Mouse (Mus musculus) cerebellum, postnatal 14 days (tissue): ENCODE data around the gene D7Ertd443e.

Source experiments
- DNase-seq, 2 experiments: peaks; one replicate each; pipeline ENCODE4 v3.0.0; 2021; ENCODE audit warnings: mixed read lengths in 2 of 2

D7Ertd443e gene

DNA sequence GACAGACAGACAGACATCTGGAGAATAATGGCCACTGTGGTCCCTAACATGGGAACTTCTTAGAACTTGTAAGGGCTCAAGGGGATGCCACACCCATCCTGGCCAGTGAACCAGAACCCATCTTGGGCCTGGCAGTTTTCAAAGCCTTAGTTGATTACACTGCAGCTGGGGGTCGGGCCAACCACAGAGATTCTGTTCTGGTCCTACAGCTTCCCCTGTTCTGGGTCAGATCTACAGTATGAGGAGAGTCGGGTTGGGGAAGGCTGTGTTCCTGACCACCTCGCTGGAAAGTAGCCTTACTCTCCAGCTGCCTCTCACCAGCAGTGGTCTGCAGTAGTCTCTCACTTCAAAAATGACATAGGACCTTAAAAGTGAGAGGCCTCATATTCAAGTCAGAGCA lies 159.2 kb downstream of the D7Ertd443e start:
- no peak for DNase-seq

DNA sequence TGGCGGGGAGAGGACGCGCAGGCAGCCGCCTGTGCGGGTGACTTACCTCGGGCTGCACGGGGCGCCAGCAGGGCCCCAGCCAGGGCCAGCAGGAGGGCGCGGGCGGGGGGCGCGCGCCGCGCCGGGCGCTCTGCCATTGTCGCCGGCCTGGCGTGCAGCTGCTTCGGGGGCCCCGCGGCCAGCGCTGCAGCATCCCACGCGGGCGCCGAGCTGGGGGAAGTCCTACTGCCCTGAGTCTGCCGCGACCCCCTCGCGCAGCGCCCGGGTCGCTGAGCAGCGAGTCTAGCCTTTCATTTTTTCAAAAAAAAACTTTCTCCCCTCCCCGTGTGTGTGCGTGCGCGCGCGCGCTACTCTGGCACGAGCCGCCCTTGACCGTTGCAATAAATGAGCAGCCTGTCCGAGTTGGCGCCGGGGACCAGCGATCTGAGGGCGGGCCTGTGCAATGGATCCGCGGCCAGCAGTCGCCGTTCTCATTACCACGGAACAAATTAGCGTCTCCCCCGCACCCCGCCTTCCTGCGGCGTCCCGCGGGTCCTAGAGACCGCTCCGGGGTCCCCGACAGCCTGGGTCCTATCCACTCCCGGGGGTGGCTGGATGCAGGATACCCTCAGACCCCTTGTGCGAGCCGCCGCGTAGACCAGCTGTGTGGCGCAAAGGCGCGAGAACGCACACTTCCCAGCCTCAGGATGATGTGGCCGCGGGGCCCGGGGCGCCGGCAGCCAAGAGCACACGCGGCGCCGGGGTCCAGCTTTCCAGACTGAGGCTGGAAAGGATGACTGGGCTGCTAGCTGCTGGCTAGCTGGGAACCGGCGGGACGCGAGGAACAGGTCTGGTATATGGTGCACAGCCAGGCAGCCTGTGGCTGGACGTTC lies 160.5 kb downstream of the D7Ertd443e start:
- peak; percentile 72 to 79 for DNase-seq

DNA sequence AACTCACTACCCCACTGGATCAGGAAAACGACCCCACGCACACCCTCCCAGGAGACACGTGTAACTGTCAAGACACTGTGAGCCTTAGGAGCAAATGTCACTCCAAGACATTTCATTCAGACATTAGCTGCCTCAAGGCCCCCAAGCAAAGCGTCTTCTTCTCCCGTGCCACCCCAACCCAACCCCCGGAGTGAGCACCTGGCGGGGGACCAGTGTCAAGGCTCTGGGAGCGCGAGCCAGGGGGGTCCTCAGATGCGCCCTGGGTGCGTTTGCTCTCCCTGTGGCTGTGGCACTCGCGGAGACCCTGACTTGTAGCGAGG lies 161.1 kb downstream of the D7Ertd443e start:
- DNase-seq = peak in 1 of 2 experiments; percentile 48

DNA sequence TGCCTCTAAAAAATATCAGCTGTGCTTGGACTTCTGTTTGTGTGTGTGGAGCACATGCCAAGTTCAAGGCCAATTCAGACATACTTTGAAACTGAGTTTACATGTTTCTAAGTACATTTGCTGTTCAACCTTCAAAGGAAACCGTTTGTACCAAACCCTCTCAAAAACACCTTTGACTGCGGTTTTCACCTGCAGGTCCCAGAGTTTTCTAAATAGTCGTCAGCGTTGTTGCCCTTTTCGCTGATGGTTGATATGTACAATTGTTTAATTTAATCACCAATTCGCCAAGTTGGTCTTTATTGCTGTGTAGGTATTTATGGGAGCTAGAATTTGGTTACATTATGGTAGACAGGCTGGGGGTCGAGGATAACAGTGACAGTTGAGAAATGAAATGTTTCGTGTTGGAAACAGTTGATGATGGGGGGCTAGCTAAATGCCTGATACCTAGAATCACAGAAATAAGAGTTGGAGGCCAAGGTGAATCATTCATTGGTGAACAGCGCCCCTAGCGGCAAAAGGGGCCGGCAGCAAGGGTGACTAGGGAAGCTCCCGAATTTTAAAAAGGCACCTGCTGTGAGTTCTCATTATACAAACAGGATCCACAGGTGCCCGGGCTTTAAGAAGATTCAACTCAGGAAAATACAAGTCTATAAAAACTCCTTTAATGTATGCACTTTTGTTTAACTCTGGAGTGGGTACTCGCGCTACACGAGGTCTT lies 161.9 kb downstream of the D7Ertd443e start:
- peak; percentile 92 to 94 for DNase-seq
